Mouse (Mus musculus): ENCODE measurements around the gene Kl.

GRCm38 (mm10) chr5:150970551-150970950, 18.1 kb downstream of the Kl start:
- TF ChIP-seq CTCF (IDR thresholded peaks at IDR 0.05; ENCODE audit: extremely low read depth, insufficient read length, insufficient replicate concordance, low read depth, low read length): no peak
- TF ChIP-seq POLR2A (IDR thresholded peaks at IDR 0.05; ENCODE audit: low read depth, low read length): no peak

All from small intestine, adult 2 months (tissue).